Mouse (Mus musculus) liver (tissue): ENCODE results near the gene Cand2.

Experiments
- DNase-seq: peaks from one replicate; pipeline ENCODE4 v3.0.0-alpha.2; 2020; ENCODE audit warnings: mixed read lengths

Gene Cand2

DNA sequence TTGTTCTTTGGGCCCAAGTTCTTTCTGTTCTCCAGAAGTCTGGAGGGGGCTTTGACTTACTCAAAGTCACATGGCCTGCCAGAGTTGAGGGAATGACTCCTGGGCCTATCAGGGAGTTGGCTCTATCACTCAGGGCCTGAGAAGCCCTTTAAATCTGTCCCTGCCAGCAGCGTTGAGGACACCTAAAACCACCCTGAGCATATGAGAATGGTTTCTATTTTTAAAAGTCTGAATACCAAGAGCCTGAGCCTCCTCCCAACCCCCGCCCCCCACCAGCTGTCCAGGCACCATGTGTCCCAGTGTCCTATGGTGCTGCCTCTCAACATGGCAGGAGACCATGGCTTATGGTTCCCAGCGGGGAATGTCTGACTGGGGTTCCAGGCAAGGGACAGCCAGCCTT lies 1.5 kb downstream of the Cand2 start:
- no peak for DNase-seq

DNA sequence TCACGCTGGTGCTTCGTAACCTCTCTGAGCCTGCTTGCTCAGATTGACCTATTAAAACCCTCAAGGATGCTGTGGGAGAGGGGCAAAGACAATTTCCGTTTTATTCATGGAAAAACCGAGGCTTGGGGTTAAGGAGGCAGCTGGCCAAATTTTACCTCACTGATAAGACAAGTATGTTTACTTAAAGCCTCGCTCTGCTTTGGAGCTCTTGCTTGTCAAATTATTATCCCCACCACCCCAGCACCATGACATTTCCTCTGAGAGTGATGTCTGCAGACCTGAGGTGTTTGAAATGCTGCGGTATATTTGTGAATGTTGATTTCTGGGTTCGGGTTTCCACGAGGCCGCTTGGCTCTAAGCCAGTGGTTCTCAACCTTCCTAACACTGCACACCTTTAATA lies 2.0 kb downstream of the Cand2 start:
- DNase-seq, result no peak

DNA sequence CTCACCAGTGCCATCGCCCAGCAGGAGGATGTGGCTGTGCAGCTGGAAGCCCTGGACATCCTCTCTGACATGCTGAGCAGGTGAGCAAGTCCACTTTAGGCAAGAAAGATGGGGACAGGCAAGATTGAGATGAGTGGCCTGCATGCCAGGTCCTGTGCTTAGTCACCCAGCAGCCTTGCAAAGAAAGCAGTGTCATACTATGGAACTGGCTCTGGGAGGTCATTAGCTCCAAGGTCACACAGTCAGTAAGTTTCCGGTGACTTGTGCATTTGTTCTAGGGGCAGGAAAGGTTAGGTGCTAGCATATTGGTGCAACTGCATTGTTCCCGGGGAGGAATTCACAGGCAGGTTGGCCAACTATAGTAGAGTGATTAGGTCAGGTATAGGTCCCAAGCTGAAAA lies 8.4 kb downstream of the Cand2 start:
- no peak for DNase-seq

DNA sequence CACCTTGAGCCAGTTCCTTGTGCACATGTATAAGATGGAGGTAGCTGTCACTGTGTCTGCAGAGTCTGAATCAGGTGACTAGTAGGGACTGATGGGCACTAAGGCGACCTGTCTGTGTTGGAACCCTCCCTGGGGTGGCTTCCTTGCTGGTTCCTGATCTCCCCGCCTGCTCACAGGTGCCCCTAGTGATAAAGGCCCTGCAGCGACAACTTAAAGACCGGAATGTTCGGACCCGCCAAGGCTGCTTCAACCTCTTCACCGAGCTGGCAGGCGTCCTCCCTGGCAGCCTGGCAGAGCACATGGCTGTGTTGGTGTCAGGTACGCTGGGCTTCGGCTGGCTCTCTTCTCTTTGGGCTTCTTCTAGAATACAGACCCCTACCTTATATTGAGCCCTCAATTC lies 16.7 kb downstream of the Cand2 start:
- no peak for DNase-seq

DNA sequence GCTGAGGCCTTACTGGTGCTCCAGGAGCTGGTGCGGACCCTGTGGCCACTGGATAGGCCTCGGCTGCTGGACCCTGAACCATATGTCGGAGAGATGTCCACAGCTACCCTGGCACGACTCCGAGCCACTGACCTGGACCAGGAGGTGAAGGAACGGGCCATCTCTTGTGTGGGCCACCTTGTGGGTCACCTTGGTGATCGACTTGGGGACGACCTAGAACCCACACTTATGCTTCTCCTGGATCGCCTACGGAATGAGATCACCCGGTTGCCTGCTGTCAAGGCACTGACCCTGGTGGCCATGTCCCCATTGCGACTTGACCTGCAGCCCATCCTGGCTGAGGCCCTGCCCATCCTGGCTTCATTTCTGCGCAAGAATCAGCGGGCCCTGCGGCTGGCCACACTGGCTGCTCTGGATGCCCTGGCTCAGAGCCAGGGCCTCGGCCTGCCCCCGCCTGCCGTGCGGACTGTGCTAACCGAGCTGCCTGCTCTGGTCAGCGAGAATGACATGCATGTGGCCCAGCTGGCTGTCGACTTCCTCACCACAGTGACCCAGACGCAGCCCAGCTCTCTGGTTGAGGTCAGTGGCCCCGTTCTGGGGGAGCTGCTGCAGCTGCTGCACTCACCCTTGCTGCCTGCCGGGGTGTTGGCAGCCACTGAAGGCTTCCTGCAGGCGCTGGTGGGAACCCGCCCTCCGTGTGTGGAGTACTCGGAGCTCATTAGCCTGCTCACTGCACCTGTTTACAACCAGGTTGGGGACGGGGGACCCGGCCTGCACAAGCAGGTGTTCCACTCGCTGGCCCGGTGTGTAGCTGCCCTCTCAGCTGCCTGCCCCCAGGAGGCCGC lies 17.7 kb downstream of the Cand2 start:
- DNase-seq, result no peak

DNA sequence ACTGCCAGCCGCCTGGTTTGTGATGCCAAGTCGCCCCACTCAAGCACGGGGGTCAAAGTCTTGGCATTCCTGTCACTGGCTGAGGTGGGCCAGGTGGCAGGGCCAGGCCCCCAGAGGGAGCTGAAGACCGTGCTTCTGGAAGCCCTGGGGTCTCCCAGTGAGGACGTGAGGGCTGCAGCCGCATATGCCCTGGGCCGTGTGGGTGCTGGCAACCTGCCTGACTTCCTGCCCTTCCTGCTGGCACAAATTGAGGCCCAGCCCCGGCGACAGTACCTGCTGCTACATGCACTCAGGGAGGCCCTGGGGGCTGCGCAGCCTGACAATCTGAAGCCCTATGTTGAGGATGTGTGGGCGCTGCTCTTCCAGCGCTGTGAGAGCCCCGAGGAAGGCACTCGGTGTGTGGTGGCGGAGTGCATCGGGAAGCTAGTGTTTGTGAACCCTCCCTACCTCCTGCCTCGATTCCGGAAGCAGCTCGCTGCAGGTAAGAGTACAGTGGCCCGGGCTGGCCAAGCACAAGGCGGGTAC lies 18.4 kb downstream of the Cand2 start:
- DNase-seq, result no peak

DNA sequence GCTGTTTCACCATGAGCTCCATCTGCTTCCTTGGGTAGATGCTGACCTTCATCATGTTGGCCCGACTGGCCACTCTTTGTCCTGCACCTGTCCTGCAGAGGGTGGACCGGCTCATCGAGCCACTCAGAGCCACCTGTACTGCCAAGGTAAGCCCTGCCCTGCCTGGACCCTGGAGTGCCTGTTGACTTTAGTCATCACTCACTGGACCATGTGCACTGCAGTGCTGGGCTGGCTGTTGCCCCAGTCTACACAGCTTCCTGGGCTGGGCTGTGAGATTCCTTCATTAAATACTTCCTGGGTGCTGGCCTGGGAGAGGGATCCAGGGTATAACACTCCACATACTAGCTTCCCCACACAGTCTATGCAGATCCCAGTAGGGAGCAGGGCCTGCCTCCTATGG lies 27.5 kb downstream of the Cand2 start:
- DNase-seq, result no peak

DNA sequence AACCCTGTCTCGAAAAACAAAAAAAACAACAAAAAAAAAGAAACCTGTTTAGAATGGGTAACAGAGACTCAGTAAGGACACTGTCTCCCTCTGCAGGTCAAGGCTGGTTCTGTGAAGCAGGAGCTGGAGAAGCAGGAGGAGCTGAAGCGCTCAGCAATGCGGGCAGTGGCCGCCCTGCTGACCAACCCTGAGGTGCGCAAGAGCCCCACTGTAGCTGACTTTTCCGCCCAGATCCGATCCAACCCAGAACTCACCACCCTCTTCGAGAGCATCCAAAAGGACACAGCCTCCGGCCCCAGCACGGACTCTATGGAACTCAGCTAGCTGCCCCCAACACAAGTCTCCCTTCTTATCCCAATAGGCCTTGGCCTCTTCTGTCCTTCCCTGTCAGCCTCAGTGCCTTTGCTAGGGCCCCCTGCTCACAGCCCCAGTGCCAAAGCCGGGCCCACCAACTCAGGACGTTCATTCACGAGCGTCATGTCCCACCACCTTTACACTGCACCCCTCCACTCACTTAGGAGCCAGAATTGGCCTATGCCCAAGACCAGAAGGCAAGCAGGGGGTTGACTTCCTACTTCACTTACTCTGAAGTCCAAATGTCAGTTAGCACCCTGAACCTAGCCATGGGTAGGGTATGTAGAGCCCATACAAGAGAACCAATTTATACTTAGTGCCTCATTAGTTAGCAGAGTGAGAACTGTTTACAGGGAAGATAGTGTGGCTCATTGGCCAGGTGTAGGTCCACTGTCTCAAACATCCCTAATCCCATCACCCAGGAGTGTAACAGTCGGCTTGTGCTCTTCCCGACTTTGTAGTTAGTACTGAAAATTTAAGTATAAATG lies 29.4 kb downstream of the Cand2 start:
- DNase-seq, result peak; percentile 68

DNA sequence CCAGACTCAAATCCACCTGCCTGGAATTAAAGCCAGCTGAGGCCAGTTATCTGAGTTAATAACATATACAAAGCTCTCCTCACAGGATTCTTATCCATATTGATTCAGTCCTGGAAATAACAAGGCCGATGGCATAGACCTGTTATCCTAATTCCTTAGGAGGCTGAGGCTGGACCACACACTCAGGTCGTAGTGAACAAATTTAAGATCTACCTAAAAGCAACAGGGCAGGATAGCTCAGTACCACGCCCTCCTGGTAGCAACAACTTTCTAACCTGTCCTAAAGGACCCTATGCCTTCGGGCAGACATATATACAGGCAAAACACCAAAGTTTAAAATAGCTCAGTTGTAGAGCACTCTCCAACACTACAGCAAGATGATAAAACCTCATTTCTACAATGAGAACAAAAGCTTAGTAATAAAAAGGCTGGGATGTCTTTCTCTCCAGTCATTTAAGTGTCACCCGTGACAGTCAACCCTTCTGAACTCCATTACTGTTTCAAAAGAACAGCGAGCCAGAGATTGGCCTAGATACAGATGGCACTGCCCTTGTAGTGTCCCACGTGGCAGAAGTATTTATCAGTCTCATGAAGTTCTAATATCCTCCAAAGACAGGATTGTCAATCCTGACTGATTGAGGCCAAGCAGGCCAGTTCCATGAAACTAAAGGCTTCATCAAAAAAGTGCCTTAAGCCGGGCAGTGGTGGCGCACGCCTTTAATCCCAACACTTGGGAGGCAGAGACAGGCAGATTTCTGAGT lies 30.3 kb downstream of the Cand2 start:
- no peak for DNase-seq

DNA sequence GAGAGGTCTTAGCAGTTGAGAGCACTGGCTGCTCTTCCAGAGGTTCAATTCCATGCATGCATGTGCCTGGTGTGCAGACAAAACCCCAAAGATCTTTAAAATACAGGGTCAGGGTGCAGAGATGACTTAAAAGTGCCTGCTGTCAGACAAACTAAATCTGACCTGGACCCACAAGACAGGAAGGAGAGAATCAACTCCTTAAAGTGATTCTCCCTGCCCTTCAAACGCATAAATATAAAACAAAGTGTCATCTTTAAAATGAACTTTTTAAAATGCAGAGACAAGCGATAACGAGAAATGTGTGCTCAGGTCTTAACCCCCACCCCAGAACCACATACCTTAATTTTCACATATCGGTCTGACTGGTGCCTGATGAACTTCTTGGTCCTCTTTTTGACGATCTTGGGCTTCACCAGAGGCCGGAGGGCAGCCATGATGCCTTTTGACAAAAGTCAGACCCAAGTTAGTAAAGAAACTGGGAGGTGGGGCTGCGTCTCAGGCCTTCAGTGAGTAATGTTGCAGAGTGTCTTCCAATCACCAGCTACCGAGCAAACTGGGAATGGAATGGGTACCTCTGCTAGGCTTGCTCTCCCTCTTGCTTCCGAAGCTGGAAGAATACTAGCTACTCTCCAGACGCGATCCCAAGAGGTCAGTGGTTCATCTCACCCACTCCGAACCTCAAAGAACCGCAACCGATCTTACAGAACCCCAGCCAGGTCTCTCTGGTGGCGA lies 33.3 kb downstream of the Cand2 start:
- no peak for DNase-seq

DNA sequence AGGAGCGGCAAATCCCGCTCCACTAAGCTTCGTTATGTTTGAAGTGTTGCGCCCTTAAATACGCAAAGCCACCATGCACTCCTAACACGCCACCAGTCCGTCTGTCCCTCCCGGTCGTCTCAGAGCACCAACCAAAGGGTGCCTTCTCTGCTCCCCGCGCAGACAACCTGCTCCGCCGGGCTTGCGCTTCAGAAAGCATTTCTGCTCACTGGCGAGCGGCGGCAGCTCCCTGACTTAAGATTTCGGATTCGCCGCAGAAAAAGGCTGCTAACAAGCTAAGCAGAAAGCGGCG lies 33.8 kb downstream of the Cand2 start:
- DNase-seq, result no peak

DNA sequence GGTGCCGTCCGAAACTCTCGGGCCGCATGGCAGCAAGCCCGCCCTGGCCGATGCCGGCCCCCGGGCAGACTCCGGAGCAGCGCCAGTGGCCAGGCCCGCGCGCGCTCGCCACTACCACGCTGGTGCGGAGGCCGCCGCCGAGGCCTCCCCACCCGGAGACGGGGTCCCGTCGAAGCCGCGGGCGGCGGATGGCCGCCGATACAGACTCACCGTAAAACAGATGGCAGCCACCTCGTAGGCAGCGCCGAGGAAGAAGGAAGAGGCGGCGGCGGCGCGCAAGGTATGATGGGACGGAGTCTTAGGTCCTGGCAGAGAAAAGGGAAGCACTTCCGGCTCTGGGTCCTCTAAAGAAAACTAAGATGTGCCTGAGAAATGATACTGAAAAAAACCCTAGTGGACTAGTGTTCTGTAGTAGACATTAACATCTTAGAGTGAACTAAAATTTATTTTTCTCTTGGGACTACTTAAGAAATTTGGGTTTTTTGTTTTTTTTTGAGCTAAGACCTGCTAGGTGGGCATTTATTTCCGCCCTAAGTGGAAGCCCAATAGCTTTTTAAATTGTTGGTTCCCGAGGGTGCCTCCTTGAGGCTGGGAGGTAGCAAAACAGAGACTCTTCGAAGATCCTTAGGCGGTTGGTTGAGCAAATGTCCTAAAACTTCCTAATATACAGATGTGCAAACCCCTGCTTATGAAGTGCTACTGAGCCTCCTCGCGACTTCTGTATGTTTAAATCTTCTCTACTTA lies 34.3 kb downstream of the Cand2 start, which contains the start of gene Rpl32:
TSS of gene Rpl32 (minus strand) at position 260 of the 744 bp plus-strand sequence.
- DNase-seq, result peak; percentile 87

DNA sequence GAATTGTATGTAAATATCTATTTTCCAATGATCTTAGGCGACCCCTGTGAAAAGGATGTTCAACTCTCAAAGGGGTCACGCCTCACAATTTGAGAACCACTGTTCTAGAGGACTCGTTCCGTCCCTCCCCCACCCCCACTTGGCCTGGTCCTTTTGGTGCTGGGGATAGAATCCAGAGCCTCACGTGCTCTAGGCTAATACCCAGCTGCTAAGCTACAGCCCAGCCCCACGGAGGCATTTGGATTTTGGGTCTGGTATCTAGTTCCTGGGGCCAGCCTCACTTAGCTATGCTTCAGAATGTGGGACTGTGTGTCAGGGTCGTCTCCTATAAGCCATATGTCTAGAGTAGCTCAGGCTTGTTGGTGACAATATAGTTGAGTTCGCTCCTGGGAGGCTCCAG lies 37.3 kb downstream of the Cand2 start:
- no peak for DNase-seq

DNA sequence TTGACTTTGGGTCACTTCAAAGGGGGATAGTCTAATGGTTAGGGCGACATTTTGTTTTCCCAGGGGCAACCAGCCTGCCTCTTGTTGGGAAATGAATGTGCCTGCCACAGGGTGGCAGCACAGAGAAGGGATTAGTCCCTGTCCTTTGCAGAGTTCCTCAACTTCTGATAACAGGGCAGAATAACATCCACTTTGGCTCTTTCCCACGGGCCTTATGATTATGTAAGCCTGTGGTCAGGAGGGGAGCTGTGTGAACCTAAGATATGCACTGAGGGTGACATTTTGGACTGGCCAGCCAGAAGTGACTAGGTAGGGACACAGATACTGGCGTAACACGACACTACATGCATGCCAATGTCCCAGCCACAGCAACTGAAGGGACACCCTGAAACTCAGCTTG lies 39.8 kb downstream of the Cand2 start:
- DNase-seq, result peak; percentile 80

DNA sequence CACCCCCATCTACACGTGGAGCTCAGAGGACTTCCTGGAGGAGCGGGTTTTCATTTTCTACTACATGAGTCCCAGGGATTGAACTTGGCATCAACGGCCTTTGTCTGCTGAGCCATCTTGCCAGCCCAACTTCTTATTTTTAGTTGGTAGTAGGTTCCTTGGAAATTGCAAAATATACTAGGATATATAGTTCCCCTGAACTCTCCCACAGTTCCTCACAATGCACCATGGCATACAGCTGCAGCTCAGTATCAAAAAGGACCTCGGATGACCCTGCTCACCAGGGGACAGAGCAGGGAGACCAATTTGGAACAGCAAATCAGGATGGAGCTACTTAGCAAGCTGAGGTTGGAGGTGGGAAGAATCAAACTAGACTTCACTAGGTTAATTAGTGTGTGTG lies 40.7 kb downstream of the Cand2 start:
- no peak for DNase-seq

DNA sequence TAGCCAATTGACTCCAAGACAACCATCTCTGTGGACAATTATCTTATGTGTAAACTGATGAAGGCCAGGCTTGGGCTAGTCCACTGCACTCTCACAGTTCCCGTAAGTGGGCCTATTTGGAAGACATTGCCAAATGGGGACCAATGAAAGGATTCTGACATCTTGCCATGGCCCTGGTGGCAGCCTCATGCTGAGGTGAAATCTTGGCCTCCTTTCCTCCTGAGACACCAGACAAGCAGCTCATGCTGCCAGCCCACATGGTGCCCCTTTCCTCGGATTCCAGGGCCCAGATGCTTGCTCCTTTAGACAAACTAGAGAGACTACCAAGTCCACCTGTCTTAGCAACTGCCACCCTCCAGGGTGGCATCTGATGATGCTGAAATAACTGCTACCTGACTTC lies 43.8 kb downstream of the Cand2 start:
- no peak for DNase-seq

DNA sequence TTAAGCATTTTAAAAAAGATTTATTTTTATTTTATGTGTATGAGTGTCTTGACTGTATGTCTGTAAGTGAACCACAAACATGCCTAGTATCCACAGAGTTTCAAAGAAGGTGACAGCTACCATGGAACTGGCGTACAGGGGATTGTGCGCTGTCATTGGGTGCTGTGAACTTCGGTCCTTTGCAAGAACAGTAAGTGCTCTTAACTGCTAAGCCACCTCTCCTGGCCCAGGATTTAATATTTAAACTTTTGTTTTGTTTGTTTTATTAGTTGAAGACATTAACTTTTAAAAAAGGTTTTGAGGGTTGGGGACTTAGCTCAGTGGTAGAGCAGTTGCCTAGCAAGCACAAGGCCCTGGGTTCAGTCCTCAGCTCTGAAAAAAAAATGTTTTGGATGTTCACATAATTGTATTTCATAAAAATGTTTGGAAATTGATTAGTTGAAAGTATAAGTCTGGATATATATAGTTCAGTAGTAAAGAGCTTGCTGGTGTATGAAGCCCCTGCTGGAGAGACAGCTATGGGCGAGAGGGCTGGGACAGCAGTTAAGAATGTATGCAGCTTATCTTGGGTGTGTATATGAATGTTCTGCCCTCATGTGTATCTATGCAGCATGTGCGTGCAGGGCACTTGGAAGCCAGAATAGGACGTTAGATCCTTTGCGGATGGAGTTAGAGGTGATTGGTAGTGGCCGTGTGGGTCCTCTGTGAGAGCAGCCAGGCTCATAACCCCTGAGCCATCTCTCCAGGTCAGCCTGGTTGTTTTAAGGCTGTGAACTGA lies 47.1 kb downstream of the Cand2 start:
- peak; percentile 52 for DNase-seq

DNA sequence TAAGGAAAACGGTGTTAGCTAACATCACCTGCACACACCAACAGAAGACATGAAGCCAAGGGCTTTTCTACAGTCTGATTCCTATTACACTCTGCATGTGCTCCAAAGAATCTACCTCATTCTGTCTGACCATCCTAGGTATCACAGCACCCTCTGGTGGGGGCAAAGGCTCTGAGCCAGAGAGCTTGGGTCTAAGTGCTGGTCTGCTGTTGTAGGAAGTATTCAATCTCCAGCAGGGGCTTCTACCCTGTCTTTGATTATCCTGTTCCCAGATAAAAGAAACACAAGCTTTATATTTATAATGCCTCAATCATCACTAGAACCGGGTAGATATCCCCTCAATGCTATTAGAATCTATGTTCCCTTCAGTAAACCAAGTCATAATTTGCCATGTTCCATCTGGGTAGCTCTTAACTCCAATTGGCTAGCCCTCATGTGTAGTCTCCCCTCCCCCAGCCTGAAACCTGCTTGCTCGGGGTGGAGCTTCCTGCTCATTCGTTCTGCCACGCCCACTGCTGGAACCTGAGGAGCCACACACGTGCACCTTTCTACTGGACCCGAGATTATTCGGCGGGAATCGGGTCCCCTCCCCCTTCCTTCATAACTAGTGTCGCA lies 49.6 kb downstream of the Cand2 start:
- peak; percentile 88 for DNase-seq

DNA sequence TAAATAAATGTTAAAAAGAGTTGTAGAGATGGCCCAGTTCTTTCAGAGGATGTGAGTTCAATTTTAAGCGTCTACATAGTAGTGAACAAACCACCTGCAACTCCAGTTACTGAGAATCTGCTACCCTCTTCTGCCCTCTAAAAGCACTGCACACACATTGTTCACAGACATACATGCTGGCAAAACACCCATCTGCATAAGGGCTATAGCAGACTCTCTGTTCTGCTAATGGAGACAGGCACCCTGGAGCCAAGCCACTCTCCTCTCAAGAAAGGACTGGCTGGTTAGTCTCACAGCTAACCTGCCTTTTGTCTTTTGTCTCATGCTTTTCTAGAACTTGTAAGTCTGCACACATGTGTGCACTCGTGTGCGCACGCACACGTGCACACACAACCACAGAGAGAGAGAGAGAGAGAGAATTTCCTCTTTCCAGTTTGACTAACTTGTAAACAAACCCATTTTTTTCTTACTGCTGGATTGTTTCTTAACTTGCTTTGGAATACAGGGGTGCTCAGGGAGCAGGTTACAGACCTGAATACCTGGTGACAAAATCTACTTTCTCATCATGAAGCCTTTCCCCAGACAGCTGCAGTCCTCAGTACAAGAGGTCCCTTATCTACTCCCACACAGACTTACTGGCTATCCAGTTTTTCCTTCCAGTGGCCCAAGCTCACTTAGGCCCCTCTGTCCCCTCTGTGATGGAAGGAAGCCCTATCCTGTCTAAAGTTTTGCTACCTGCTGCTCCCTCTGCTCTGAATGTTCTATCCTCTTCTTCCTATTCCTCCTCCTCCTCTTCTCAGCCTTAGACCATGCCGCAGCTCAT lies 56.7 kb downstream of the Cand2 start:
- DNase-seq, result no peak
